In the genomic region with DNA sequence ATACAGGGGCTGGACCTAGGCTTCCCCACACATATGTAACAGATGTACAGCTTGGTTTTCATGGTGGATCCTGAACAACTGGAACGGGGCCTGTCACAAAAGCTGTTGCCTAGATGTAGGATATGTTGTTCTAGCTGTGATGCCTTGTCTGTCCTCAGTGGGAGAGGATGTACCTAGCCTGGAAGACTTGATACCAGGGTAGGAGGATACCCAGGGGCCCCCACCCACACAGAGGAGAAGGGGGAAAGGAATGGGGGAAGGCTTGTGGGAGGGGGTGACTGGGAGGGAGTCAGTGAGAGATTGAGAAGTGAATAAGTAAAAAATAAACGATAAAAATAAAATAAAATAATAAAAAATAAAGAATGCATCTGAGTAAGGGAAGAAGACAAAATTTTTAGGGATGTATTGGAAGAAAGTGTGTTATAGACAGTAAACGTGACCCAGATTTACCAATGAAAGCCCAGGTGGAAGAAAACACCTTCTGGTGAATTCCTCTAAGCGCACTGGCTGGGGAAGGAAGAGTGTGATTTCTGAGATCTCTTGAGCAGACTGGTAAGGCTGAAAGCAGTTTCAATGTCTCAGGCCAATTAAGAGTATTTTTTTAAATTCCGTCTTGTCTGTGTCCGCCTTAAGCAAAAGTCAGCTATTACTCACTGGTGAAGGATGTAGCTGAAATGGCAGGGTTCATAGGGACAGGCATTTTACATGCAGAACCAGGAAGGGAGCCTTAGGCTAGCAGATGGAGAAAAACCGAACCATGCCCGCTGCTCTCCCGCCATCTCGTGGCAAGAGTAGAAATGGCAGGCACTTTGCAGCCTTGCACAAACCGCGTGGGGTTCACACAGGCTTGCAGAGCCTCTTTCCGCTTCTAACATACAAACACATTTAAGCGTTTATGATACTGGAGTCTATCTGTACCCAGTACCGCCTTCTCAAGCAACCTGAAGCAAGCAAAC, we compare ENCODE assay signal across 9 mouse cellular contexts. TPM values are rescaled to one million over a fixed set of nuclear protein-coding genes. Genes with fewer than 3 reads are reported as not detected.
DNase-seq lines count a peak whose midpoint lies in the region; ATAC-seq and TF ChIP-seq lines count a peak whose summit lies in the region.
"Had no signal": no experiment of that assay in that cellular context is flagged by ENCODE, and none has a peak within 500 bp of the region (broad histone marks: within the 10 kb centered on the region; RNA-seq: fewer than 3 reads in every experiment).

No protein-coding gene starts in this region.

- peak; percentile 97 for TF ChIP-seq CTCF in lung, embryonic 14.5 days (IDR thresholded peaks at IDR 0.05; ENCODE audit: low read depth)

- H3K9me3 ChIP-seq in forebrain, embryonic 15.5 days = no peaks in the 10 kb centered on the region
- H3K9me3 ChIP-seq in lung, embryonic 14.5 days (ENCODE audit: low read depth, low read length) = no peaks in the 10 kb centered on the region

- peak; percentile 89 for ATAC-seq in cerebellum, adult (ENCODE audit: insufficient number of reproducible peaks, low FRiP score, low TSS enrichment)
- ATAC-seq in forebrain, embryonic 15.5 days (replicated peaks) = peak; percentile 97
- ATAC-seq in lung, embryonic 14.5 days (ENCODE audit: insufficient read depth) = peak; percentile 89

- no peaks in the 10 kb centered on the region for H3K36me3 ChIP-seq in forebrain, embryonic 15.5 days
- H3K36me3 ChIP-seq in lung, embryonic 14.5 days (ENCODE audit: insufficient read depth) = no peaks in the 10 kb centered on the region

- no peaks in the 10 kb centered on the region for H3K4me1 ChIP-seq in forebrain, embryonic 15.5 days
- no peaks in the 10 kb centered on the region for H3K4me1 ChIP-seq in lung, embryonic 14.5 days (ENCODE audit: insufficient read depth)

- H3K4me3 ChIP-seq in forebrain, embryonic 15.5 days = no peak overlapping the region
- H3K4me3 ChIP-seq in lung, embryonic 14.5 days (ENCODE audit: low read depth, low read length) = no peak overlapping the region

- WGBS in forebrain, embryonic 15.5 days = 25% methylated on average over 15 of the region's 15 CpGs
- WGBS in lung, embryonic 14.5 days = 23% methylated on average over 15 of the region's 15 CpGs

- no peak overlapping the region for H3K4me2 ChIP-seq in forebrain, embryonic 15.5 days (replicated peaks)
- no peak overlapping the region for H3K4me2 ChIP-seq in lung, embryonic 14.5 days

- H3K27ac ChIP-seq in forebrain, embryonic 15.5 days (replicated peaks) = no peak overlapping the region
- H3K27ac ChIP-seq in lung, embryonic 14.5 days (ENCODE audit: low read depth) = no peak overlapping the region

- no peak overlapping the region for H3K9ac ChIP-seq in forebrain, embryonic 15.5 days (replicated peaks)
- H3K9ac ChIP-seq in lung, embryonic 14.5 days = no peak overlapping the region

- DNase-seq in MEL-GATA-1-ER (ENCODE audit: extremely low read depth, low read depth) = peak; percentile 43
- DNase-seq in heart, postnatal 4 days = peak; percentile 84
- DNase-seq in layer of hippocampus, adult 18-20 months (ENCODE audit: low spot score in 2 of 2) = peak; percentile 75 to 94
- peak; percentile 92 for DNase-seq in lung, embryonic 14.5 days
- DNase-seq in ovary, postnatal 36 days (ENCODE audit: low spot score) = peak; percentile 74
- DNase-seq in urinary bladder, postnatal 4 days (ENCODE audit: low spot score in 2 of 2) = peak; percentile 65 to 81

- H3K27me3 ChIP-seq in forebrain, embryonic 15.5 days = no peaks in the 10 kb centered on the region
- H3K27me3 ChIP-seq in lung, embryonic 14.5 days (ENCODE audit: insufficient read depth, low read length) = no peaks in the 10 kb centered on the region

RNA-seq across cellular contexts. Expression of gene Opn5, which starts 8.1 kb away (rescaled TPM):
- not detected in 2 replicates for polyA plus RNA-seq in forebrain, embryonic 15.5 days (2015; fragmentation: Nextera tagmentation; extraction: Ambion mirVana)
- total RNA-seq in heart, postnatal 4 days (2021) = not detected
- not detected for total RNA-seq in layer of hippocampus, adult 18-20 months (2021)
- not detected in 2 replicates for polyA plus RNA-seq in lung, embryonic 14.5 days (2014; fragmentation: Nextera tagmentation; extraction: Ambion mirVana)
- polyA plus RNA-seq: liver, embryonic 16.5 days had no signal
